24 mouse cellular contexts compared by ENCODE assay signal in the genomic region with DNA sequence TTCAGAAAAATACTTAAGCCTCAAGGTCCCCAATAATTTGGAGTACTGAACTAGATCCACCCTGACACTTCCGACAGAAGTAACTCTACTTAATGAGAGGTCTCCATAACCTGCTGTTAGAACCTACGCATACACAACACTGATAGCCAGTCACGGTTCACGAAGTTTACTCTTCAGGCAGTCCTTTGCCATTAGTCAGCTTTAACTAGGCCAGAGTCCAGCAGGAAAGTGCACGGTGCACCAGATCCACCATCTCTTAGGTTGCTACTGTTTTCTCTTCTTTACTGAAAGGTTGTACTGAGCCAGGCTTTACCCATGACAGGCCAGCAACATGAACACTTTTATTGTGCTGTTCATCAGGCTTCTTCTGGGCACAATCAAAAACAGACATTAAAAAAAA. TPM values are rescaled to one million over a fixed set of nuclear protein-coding genes. Genes with fewer than 3 reads are reported as not detected.
DNase-seq lines count a peak whose midpoint lies in the region; ATAC-seq and TF ChIP-seq lines count a peak whose summit lies in the region.
"Had no signal": no experiment of that assay in that cellular context is flagged by ENCODE, and none has a peak within 500 bp of the region (broad histone marks: within the 10 kb centered on the region; RNA-seq: fewer than 3 reads in every experiment).

No protein-coding gene starts in this region.

- WGBS in kidney, adult 2 months, result 37% methylated on average over 5 of the region's 5 CpGs
- 87% methylated on average over 5 of the region's 5 CpGs for WGBS in kidney, embryonic 14.5 days
- 75% methylated on average over 5 of the region's 5 CpGs for WGBS in stomach, postnatal 0 days
- 94% methylated on average over 5 of the region's 5 CpGs for WGBS in hindbrain, embryonic 14.5 days
- WGBS in forebrain, postnatal 0 days, result 97% methylated on average over 5 of the region's 5 CpGs

- peak overlapping the region; percentile 20; the same call in 1 of the 2 replicates for H3K27ac ChIP-seq in kidney, adult 2 months (ENCODE audit: insufficient read depth, low read depth, low read length)
- no peak overlapping the region for H3K27ac ChIP-seq in kidney, embryonic 14.5 days (ENCODE audit: low read depth, low read length)
- no peak overlapping the region for H3K27ac ChIP-seq in stomach, postnatal 0 days (replicated peaks)
- H3K27ac ChIP-seq in hindbrain, embryonic 14.5 days, result no peak overlapping the region
- H3K27ac ChIP-seq in forebrain, postnatal 0 days (ENCODE audit: low read depth, low read length), result no peak overlapping the region
- H3K27ac ChIP-seq: embryonic facial prominence, embryonic 15.5 days; forebrain, embryonic 10.5 days; heart, adult 2 months; hindbrain, embryonic 10.5 days had no signal

- no peak for ATAC-seq in kidney, embryonic 14.5 days (ENCODE audit: low FRiP score, low TSS enrichment)
- ATAC-seq in stomach, postnatal 0 days (ENCODE audit: low FRiP score, low TSS enrichment), result peak; percentile 69
- no peak for ATAC-seq in hindbrain, embryonic 14.5 days (ENCODE audit: low FRiP score)
- no peak for ATAC-seq in forebrain, postnatal 0 days
- ATAC-seq: CD4-positive, CD25-positive, alpha-beta regulatory T cell, adult 4 months; forebrain, embryonic 14.5 days had no signal

- TF ChIP-seq EP300 in stomach, postnatal 0 days (optimal IDR thresholded peaks at IDR 0.05), result no peak

- DNase-seq in heart, adult 11 months, result peak; percentile 35
- no peak for DNase-seq in heart, adult 9 months (ENCODE audit: low spot score in 2 of 2)
- DNase-seq in kidney, adult 2 months, result peak; percentile 85
- peak; percentile 61 for DNase-seq in kidney, postnatal 14 days
- DNase-seq in stomach, postnatal 0 days (ENCODE audit: low spot score), result no peak
- no peak for DNase-seq in hindbrain, embryonic 14.5 days (ENCODE audit: low spot score)
- no peak for DNase-seq in forebrain, postnatal 0 days
- DNase-seq: adrenal gland, postnatal 10 days; B cell, adult 2 months; cerebellum, adult 11 months; cerebellum, adult 8-10 months; cerebellum, postnatal 14 days; embryo, embryonic 11 days; gastrocnemius, postnatal 10 days; heart, adult 2 months had no signal

- no peak for TF ChIP-seq CTCF in kidney, adult 2 months (conservative IDR thresholded peaks at IDR 0.05; ENCODE audit: insufficient read depth, insufficient read length, low read depth, low read length)
- TF ChIP-seq CTCF in stomach, postnatal 0 days (IDR thresholded peaks at IDR 0.05; ENCODE audit: low read depth), result no peak
- no peak for TF ChIP-seq CTCF in forebrain, postnatal 0 days (IDR thresholded peaks at IDR 0.05; ENCODE audit: low read depth)

- H3K27me3 ChIP-seq in kidney, adult 2 months (replicated peaks; ENCODE audit: control insufficient read depth, insufficient read depth, low read length), result no peaks in the 10 kb centered on the region
- H3K27me3 ChIP-seq in kidney, embryonic 14.5 days (ENCODE audit: control insufficient read depth, insufficient read depth, low read length), result no peaks in the 10 kb centered on the region
- H3K27me3 ChIP-seq in stomach, postnatal 0 days (ENCODE audit: control insufficient read depth, insufficient read depth, low read length), result no peaks in the 10 kb centered on the region
- H3K27me3 ChIP-seq in hindbrain, embryonic 14.5 days (ENCODE audit: control insufficient read depth, insufficient read depth, low read length), result no peaks in the 10 kb centered on the region
- no peaks in the 10 kb centered on the region for H3K27me3 ChIP-seq in forebrain, postnatal 0 days (ENCODE audit: insufficient read depth, low read length)
- H3K27me3 ChIP-seq: embryonic facial prominence, embryonic 15.5 days; heart, embryonic 12.5 days had no signal

- H3K4me2 ChIP-seq in kidney, embryonic 14.5 days (replicated peaks; ENCODE audit: low read depth, low read length), result no peak overlapping the region
- H3K4me2 ChIP-seq in stomach, postnatal 0 days (replicated peaks; ENCODE audit: low read depth), result no peak overlapping the region
- no peak overlapping the region for H3K4me2 ChIP-seq in hindbrain, embryonic 14.5 days (replicated peaks)
- no peak overlapping the region for H3K4me2 ChIP-seq in forebrain, postnatal 0 days (ENCODE audit: low read depth)
- H3K4me2 ChIP-seq: embryonic facial prominence, embryonic 15.5 days; heart, embryonic 12.5 days had no signal

- H3K36me3 ChIP-seq in kidney, adult 2 months (ENCODE audit: control insufficient read depth, insufficient read depth, low read length), result peaks cover 19% of the 10 kb centered on the region
- H3K36me3 ChIP-seq in kidney, embryonic 14.5 days (ENCODE audit: control insufficient read depth, insufficient read depth, low read length), result peaks cover 90% of the 10 kb centered on the region
- peaks cover 32% of the 10 kb centered on the region for H3K36me3 ChIP-seq in stomach, postnatal 0 days (ENCODE audit: control insufficient read depth, insufficient read depth, low read length)
- H3K36me3 ChIP-seq in hindbrain, embryonic 14.5 days (replicated peaks; ENCODE audit: control insufficient read depth, insufficient read depth), result peaks cover 98% of the 10 kb centered on the region
- H3K36me3 ChIP-seq in forebrain, postnatal 0 days (ENCODE audit: insufficient read depth), result peaks cover 78% of the 10 kb centered on the region

- H3K9me3 ChIP-seq in kidney, embryonic 14.5 days (ENCODE audit: control insufficient read depth, low read length), result no peaks in the 10 kb centered on the region
- H3K9me3 ChIP-seq in stomach, postnatal 0 days (ENCODE audit: control insufficient read depth, low read length), result no peaks in the 10 kb centered on the region
- no peaks in the 10 kb centered on the region for H3K9me3 ChIP-seq in hindbrain, embryonic 14.5 days (ENCODE audit: control insufficient read depth, low read length)
- H3K9me3 ChIP-seq in forebrain, postnatal 0 days (ENCODE audit: low read length), result no peaks in the 10 kb centered on the region
- H3K9me3 ChIP-seq: embryonic facial prominence, embryonic 15.5 days; forebrain, embryonic 10.5 days; G1E; heart, embryonic 12.5 days; hindbrain, embryonic 10.5 days had no signal

- no peak overlapping the region for H3K9ac ChIP-seq in kidney, embryonic 14.5 days (ENCODE audit: low read depth, low read length)
- no peak overlapping the region for H3K9ac ChIP-seq in stomach, postnatal 0 days (ENCODE audit: low read length)
- no peak overlapping the region for H3K9ac ChIP-seq in hindbrain, embryonic 14.5 days
- no peak overlapping the region for H3K9ac ChIP-seq in forebrain, postnatal 0 days
- H3K9ac ChIP-seq: embryonic facial prominence, embryonic 15.5 days; heart, embryonic 12.5 days had no signal

- H3K4me3 ChIP-seq in kidney, adult 2 months (ENCODE audit: insufficient read depth, low read depth, low read length), result no peak overlapping the region
- no peak overlapping the region for H3K4me3 ChIP-seq in kidney, embryonic 14.5 days (ENCODE audit: low read length)
- no peak overlapping the region for H3K4me3 ChIP-seq in stomach, postnatal 0 days (ENCODE audit: low read depth, low read length)
- no peak overlapping the region for H3K4me3 ChIP-seq in hindbrain, embryonic 14.5 days (replicated peaks; ENCODE audit: low read length)
- no peak overlapping the region for H3K4me3 ChIP-seq in forebrain, postnatal 0 days (ENCODE audit: low read depth, low read length)
- H3K4me3 ChIP-seq: embryonic facial prominence, embryonic 15.5 days; erythroblast, embryonic 14.5 days; forebrain, embryonic 10.5 days; heart, adult 2 months; heart, embryonic 12.5 days; hindbrain, embryonic 10.5 days had no signal

- peaks cover 5% of the 10 kb centered on the region; the same call in 1 of the 2 replicates for H3K4me1 ChIP-seq in kidney, adult 2 months (ENCODE audit: control insufficient read depth, insufficient read depth, low read length)
- no peaks in the 10 kb centered on the region for H3K4me1 ChIP-seq in kidney, embryonic 14.5 days (ENCODE audit: control insufficient read depth, insufficient read depth, low read length)
- H3K4me1 ChIP-seq in stomach, postnatal 0 days (replicated peaks; ENCODE audit: control insufficient read depth, insufficient read depth), result no peaks in the 10 kb centered on the region
- H3K4me1 ChIP-seq in hindbrain, embryonic 14.5 days (replicated peaks; ENCODE audit: control insufficient read depth, insufficient read depth, low read length), result no peaks in the 10 kb centered on the region
- H3K4me1 ChIP-seq in forebrain, postnatal 0 days (ENCODE audit: insufficient read depth), result no peaks in the 10 kb centered on the region
- H3K4me1 ChIP-seq: embryonic facial prominence, embryonic 15.5 days; forebrain, embryonic 10.5 days; heart, embryonic 12.5 days; hindbrain, embryonic 10.5 days had no signal

- no peak for TF ChIP-seq POLR2A in kidney, adult 2 months (IDR thresholded peaks at IDR 0.05; ENCODE audit: low read depth, low read length)

RNA-seq across cellular contexts. Expression of a gene that starts 54.5 kb away (rescaled TPM):
- 38.1 and 38.6 TPM in 2 replicates for polyA plus RNA-seq in kidney, adult 2 months (2012; rRNA removed)
- polyA plus RNA-seq in kidney, embryonic 14.5 days (2014; fragmentation: Nextera tagmentation; extraction: Ambion mirVana), result 12.8 and 21.3 TPM in 2 replicates
- polyA plus RNA-seq in stomach, postnatal 0 days (2015; fragmentation: Nextera tagmentation; extraction: Ambion mirVana), result 6.5 and 7.3 TPM in 2 replicates
- polyA plus RNA-seq in hindbrain, embryonic 14.5 days (2014; fragmentation: Nextera tagmentation; extraction: Ambion mirVana), result 24.7 and 28.4 TPM in 2 replicates
- total RNA-seq in forebrain, postnatal 0 days (2014; rRNA removed), result 28.9 and 35.1 TPM in 2 replicates
- polyA plus RNA-seq in forebrain, postnatal 0 days (2015; fragmentation: Nextera tagmentation; extraction: Ambion mirVana), result 8.7 and 13.3 TPM in 2 replicates

Comparison
In these comparisons a context has a peak if more than half of its experiments do, and no peak if none do; other contexts are left out.
1. DNase-seq: peak in heart, adult 11 months (single experiment), kidney, adult 2 months (single experiment) and kidney, postnatal 14 days (single experiment); none in heart, adult 9 months (0 of 2), stomach, postnatal 0 days (single experiment), hindbrain, embryonic 14.5 days (single experiment) and forebrain, postnatal 0 days (single experiment).